Mouse (Mus musculus) layer of hippocampus, adult 18-20 months (tissue): ENCODE data around the gene Mrpl22. TPM values are rescaled to one million over a fixed set of nuclear protein-coding genes. Genes with fewer than 3 reads are reported as not detected.
A peak's percentile ranks its signal among the peaks of the same experiment; 100 is the strongest.

ENCODE experiments used
- DNase-seq, 2 experiments: peaks; one replicate each; pipeline ENCODE4 v3.0.0; 2022; ENCODE audit warnings: low spot score in 2 of 2
- long read RNA-seq: library from polyadenylated mRNA; stranded (forward); transcript quantifications from one replicate; pipeline ENCODE4 v2.0.0, GENCODE M21; 2021
- total RNA-seq, 2 experiments: library from RNA; stranded (reverse); gene quantifications; 2 replicates each; pipeline ENCODE4 v1.2.3; 2021

Gene Mrpl22
- total RNA-seq, result 10 to 100 TPM; 32.4 to 37.6 TPM
- long read RNA-seq, transcript Mrpl22-201 (7 exons, 722 nt), result major isoform, 7 of 11 reads
- long read RNA-seq, partial matches to known transcripts, result 1 of 11 reads
- long read RNA-seq, other reads (novel, unspliced or antisense), result 3 of 11 reads

GRCm38 (mm10) chr11:58171459-58172091 lies at the start of gene Mrpl22:
Gene Mrpl22 (plus strand): TSS chr11:58171661.
- peak; percentile 90 to 97 for DNase-seq

- no peak for DNase-seq
Observed at GRCm38 (mm10) chr11:58123711-58124110, 47.8 kb upstream of the Mrpl22 start.

- DNase-seq, result no peak
Observed at GRCm38 (mm10) chr11:58125021-58125420, 46.4 kb upstream of the Mrpl22 start.

- DNase-seq, result peak in 1 of 2 experiments; percentile 49
Observed at GRCm38 (mm10) chr11:58126397-58127160, 44.9 kb upstream of the Mrpl22 start.

- no peak for DNase-seq
Observed at GRCm38 (mm10) chr11:58127544-58127943, 43.9 kb upstream of the Mrpl22 start.

GRCm38 (mm10) chr11:58129302-58129843 lies 42.1 kb upstream of the Mrpl22 start:
- no peak for DNase-seq

GRCm38 (mm10) chr11:58132026-58132425 lies 39.4 kb upstream of the Mrpl22 start:
- no peak for DNase-seq

GRCm38 (mm10) chr11:58134869-58135268 lies 36.6 kb upstream of the Mrpl22 start:
- no peak for DNase-seq

GRCm38 (mm10) chr11:58135296-58135695 lies 36.2 kb upstream of the Mrpl22 start:
- DNase-seq, result no peak

- DNase-seq, result no peak
Observed at GRCm38 (mm10) chr11:58136677-58137076, 34.8 kb upstream of the Mrpl22 start.

GRCm38 (mm10) chr11:58138821-58139220 lies 32.6 kb upstream of the Mrpl22 start:
- DNase-seq, result no peak

- DNase-seq, result no peak
Observed at GRCm38 (mm10) chr11:58139466-58139865, 32.0 kb upstream of the Mrpl22 start.

- peak; percentile 22 to 61 for DNase-seq
Observed at GRCm38 (mm10) chr11:58143704-58144426, 27.6 kb upstream of the Mrpl22 start.

GRCm38 (mm10) chr11:58146241-58146640 lies 25.2 kb upstream of the Mrpl22 start:
- DNase-seq, result no peak

- DNase-seq, result no peak
Observed at GRCm38 (mm10) chr11:58155458-58155857, 16.0 kb upstream of the Mrpl22 start.

GRCm38 (mm10) chr11:58156871-58157270 lies 14.6 kb upstream of the Mrpl22 start:
- no peak for DNase-seq

- DNase-seq, result no peak
Observed at GRCm38 (mm10) chr11:58165072-58165471, 6.4 kb upstream of the Mrpl22 start.

- DNase-seq, result no peak
Observed at GRCm38 (mm10) chr11:58167822-58168166, 3.7 kb upstream of the Mrpl22 start.

- peak; percentile 77 to 89 for DNase-seq
Observed at GRCm38 (mm10) chr11:58168167-58168915, 3.1 kb upstream of the Mrpl22 start, which contains the start of gene Gemin5. Gene Gemin5 (minus strand): TSS chr11:58168539.

GRCm38 (mm10) chr11:58169666-58170065 lies 1.8 kb upstream of the Mrpl22 start:
- no peak for DNase-seq

GRCm38 (mm10) chr11:58179563-58179962 lies 8.1 kb downstream of the Mrpl22 start:
- DNase-seq, result peak; percentile 54 to 95
